Mouse (Mus musculus): ENCODE measurements around the gene Ahnak2.

Ahnak2 gene

DNA sequence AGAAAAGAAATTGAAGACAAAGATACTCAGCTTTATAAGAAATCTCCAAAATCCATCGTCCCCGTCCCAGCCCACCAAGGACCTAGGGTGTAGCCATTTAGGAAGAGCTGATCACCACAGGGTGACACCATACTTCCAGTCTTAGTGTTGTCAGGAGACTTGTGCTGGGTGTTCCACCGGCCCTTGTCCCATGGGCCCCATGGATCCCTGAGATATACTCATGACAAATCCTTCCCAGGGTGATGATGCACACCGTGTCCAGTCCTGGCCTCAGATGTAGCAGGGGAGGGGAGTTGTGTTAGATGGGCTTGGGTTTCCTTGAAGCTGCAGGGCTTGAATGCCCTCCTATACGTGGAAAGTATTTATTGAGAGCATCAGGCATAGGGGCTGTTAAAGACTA is 44.6 kb downstream of the Ahnak2 start:
- DNase-seq = peak; percentile 85

DNA sequence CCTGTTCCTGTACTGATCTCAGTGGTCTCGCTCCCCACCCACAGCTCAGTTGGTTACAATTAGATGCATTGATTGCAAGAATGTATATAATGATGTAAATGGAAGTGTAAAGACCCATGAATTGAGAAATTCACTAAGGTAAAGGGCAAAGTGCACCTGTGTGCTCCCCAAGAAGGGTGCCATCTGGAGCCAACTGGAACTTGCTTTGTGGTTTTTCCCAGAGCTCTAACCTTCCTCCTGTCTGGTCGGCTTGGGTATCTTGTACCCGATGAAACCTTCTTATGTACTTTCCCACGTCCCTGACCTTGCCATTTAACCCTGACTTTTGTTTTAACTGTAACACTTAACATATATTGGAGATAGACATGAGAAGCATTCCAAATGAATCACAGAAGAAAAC is 46.6 kb downstream of the Ahnak2 start:
- DNase-seq = no peak

DNA sequence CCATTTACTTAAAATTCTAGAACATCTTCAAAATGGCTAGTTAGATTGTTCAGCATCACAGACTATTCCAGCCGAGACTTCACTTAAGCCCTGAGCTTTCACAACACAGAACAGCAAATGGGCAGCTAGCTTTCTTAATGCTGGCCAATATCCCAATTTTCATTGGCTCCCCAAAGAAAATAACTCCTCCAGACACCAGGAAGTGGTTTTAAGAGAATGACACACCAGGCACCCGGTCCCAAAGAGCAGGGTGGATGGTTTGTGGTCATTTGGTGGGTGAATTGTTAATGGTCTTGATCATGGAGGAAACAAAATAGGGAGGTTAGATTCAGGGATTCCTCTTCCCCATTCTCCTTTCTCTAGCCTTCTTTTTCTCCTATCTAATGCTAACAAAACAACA is 50.1 kb downstream of the Ahnak2 start:
- DNase-seq = peak; percentile 18

DNA sequence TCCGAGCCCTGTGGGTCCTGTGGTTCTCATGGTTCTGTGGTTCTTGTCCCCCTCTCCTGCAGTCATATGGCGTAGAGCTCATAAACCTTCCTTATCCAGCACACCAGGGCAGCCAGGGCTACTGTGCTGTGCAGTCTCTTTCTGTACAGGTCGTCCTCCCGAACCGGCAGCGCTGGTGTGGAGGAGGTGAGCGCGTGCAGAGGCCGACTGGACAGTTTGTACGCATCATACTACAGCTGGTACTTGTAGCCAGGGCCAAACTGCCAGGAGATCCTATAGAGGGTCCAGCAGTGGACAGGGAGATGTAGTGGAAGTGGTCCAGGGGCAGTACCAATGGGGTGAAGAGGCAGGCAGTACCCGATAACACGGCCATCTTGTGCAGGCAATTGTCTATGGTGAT is 51.5 kb downstream of the Ahnak2 start:
- peak; percentile 89 for DNase-seq

DNA sequence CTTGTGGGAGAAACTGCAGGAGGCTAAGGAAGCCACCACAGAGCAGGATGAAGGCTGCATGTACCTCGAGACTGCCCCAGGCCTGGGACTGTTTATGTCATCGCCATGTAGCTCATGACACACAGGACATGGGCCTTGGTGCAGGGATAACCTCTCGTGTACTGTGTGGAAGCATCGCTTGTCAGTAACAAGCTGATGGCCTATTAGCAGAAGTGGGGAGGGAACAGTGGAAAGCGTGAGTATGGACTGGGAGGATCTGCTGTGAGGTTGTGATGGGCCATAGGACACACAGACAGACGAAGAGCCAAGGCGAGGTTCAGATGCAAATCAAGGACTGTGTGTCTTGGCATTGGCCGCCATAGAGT is 54.9 kb downstream of the Ahnak2 start:
- peak; percentile 90 for DNase-seq

- DNase-seq = peak; percentile 95
Measured at GRCm38 (mm10) chr12:112746808-112747605, 55.5 kb downstream of the Ahnak2 start.

GRCm38 (mm10) chr12:112746461-112746807 is 56.0 kb downstream of the Ahnak2 start:
- DNase-seq = peak; percentile 91

- peak; percentile 88 for DNase-seq
Measured at GRCm38 (mm10) chr12:112745716-112746115, 56.7 kb downstream of the Ahnak2 start.

DNA sequence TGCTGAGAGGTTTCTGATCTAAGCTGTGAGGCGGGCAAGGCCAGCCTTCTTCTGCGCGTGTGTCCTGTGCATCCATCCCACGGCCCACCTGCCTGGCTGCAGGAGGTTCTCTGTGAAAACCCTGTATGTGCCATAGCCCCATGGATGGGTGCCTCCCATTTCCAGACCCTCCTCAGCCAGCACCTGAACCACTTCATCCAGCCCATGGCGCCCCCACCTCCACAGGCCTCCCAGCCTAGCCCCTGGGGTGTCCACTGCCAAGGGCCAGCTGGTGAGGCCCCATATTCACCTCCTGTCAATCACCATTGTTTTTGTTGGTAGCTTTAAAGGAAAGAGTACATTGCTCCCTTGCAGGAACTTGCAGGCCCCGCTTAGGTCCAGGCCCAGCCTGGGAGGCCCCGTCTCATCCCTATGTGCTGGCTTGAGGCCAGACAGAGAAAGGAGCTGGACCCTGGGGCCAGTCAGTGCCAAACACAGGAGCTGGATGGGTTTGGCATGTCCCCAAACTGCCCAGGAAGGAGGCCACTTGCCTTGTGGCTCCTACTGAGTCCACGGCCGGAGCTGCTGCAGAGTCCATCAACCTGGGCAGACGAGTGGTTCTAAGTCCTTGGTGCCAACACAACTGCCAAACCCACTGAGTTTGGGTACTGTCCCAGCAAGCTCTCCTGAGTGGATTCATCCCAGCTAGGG is 57.4 kb downstream of the Ahnak2 start:
- peak; percentile 93 for DNase-seq

DNA sequence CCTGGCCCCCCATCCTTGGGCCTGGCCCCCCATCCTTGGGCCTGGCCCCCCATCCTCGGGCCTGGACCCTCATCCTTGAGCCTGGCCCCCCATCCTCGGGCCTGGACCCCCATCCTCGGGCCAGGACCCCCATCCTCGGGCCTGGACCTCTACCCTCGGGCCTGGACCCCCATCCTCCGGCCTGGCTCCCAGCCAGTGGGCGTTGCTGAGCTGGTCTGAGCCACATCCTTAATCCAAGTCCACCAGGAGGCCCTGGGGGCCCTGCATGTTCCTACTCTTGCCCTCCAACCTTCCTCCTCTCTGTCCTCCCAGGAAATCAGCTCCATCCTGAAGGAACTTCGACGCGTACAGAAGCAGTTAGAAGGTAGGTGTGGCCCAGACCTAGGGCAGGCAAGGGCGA is 58.2 kb downstream of the Ahnak2 start:
- DNase-seq = peak; percentile 92

DNA sequence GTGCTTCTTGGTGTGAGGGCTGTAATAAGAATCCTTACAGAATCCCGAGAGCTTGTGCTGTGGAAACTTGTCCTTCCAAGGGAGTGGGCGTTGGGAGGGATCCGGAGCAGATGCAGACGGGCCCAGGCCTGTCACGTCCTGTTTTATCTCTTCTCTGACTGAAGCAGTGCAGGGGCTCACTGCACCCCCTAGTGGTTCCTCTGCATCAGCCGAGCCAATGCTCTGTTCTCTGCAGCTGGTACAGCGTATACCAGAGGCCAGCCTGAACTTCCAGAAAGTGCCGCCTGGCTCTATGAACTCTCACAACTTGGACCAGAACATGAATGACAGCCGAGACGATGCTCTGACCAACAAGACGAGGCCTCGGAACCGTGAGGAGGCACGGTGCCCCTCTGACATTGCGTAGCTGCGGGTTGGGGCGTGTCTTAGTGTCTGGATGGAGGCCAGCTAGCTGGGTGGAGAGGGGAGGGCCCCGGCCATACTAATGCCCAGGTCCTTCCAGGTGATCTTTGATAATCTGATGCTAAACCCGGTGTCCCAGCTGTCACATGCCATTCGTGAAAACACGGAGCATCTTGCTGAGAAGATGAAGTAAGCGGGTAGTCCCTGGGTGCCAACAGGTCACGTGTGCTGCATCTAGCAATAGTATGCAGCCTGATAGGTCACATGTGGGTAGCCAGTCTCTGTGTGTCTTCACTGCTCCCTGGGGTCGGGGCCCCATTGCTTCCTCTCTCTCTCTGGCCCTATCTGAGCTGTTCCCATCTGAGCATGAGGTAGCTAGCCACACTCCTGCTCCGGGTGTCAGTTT is 59.1 kb downstream of the Ahnak2 start:
- DNase-seq = peak; percentile 99

DNA sequence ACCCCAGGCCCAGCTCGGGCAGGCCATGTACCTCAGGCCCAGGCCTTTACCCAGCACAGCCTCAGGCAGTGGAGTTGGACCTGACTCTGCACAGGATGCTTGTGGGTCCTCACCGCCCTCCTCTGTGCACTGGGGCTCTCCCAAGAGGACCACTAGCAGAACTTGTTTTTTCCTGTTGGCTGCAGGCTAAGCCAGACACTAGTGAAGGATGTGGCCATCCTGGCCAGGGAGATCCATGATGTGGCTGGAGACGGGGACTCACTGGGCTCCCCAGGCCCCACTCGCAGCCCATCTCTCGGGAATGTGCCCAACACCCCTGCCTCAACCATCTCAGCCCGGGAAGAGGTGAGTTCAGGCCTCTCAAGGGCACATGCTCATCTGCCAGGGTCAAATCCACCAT is 59.7 kb downstream of the Ahnak2 start:
- DNase-seq = peak; percentile 98

- peak; percentile 89 for DNase-seq
Measured at GRCm38 (mm10) chr12:112739023-112739568, 63.4 kb downstream of the Ahnak2 start.

DNA sequence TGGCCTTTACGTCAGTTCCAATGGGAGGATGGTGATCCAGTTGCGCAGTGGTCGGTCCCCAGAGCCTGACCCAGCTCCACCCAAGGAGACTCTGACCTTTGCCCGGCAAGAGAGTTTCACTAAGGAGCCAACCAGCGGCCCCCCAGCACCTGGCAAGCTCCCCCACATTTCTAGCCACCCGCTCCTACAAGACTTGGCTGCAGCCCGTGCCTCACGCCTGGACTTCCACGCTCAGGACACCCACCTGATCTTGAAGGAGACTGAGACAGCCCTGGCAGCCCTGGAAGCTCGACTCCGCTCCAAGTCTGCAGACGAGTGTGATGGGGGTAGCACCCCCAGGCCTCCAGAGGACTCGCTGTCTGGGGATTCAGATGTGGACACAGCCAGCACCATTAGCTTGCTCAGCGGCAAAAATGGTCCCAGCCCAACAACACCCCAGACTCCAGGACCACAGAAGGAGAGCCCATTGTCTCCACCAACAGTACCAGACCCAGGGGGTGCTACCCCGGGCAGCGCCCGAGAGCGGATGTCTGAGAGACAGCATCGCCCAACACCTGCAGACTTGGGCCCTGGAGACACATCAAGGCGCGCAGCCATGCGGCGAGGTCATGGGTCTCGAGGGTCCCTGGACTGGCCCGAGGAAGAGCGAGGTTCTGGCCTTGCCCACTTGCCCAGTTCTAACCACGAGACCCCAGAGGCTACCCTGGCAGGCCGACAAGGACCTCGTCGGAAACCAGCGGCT is 64.0 kb downstream of the Ahnak2 start:
- peak; percentile 92 for DNase-seq

DNA sequence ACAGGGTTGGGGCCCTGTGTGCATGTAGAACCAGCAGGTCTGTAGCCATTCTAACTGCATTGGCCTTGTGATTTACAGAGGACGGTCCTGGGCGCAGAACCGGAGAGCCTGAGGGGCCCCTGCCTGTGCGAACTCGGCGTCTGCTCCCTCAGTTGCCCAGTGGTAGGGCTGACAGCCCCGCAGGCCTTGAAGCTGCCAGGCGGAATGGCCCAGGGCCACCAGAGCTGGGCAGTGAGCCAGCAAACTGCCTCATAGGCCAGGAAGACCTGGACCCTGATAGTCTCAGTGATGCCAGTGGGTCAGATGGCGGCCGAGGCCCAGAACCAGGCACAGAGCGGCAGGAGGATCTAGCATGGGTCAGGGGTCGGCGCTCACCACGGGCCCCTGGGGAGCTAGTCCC is 64.7 kb downstream of the Ahnak2 start:
- peak; percentile 88 for DNase-seq

DNA sequence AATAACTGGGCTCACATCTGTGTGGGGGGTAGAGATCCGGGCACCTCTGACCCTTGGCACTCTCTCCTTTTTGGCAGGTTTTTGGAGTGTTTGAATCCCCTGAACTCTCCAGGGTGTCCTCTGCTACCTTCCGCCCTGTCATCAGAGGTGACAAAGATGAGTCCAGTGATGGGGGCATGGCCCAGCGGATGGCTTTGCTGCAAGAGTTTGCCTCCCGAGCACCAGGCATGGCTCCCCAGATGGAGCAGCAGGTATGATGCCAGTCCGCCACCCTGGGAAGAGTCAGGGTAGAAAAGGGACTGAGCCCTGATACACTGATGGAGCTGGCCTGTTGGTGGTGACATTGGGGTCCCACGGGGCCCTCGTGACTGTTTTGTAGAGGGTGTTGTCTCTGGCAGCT is 65.4 kb downstream of the Ahnak2 start:
- DNase-seq = no peak

DNA sequence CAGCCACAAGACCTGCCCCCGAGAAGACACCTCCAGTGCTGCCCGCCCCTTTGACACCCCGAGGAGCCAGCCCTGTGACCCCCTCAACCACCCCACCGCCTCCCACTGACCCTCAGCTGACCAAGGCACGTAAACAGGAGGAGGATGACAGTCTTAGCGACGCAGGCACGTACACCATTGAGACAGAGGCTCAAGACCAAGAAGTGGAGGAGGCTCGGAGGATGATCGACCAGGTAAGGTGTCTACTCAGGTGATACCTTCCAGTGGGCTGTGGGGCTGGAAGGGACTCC is 65.9 kb downstream of the Ahnak2 start:
- DNase-seq = peak; percentile 88

DNA sequence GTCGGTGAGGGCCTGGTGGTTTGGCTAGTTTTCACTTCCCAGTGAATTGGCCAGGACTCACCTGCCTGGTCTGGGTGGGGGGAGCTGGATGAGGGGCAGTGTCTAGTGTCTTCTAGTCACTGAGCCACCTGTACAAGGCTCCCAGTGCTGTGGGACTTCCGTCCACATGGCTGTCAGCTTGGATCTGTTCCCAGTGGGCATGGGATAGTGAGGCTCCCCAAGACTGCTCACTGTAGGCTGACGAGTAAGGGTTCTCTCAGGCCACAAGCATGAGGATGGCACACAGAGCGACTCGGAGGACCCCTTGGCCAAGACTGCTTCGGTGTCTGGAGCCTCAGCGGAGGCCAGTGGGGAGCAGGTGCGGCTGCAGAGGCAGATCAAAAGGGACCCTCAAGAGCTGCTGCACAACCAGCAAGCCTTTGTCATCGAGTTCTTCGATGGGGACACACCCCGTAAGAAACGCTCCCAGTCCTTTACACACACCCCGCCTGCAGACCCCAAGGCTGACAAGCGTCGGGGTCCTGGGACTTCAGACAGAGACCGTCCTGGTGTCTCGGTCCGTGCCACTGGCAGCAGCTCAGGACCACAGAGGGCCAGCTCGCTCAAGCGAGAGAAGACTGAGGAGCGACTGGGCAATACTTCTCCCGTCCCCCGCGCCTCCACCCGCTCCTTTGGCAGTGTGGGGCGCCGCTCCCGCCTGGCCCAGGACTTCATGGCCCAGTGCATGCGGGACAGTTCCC is 66.4 kb downstream of the Ahnak2 start:
- DNase-seq = peak; percentile 73

GRCm38 (mm10) chr12:112734881-112735655 is 67.4 kb downstream of the Ahnak2 start:
- peak; percentile 88 for DNase-seq

GRCm38 (mm10) chr12:112734108-112734820 is 68.2 kb downstream of the Ahnak2 start:
- peak; percentile 78 for DNase-seq

GRCm38 (mm10) chr12:112732591-112732990 is 69.9 kb downstream of the Ahnak2 start:
- no peak for DNase-seq

All from heart, adult 11 months (tissue).